Mouse (Mus musculus): ENCODE measurements around the gene Xpc.

DNA sequence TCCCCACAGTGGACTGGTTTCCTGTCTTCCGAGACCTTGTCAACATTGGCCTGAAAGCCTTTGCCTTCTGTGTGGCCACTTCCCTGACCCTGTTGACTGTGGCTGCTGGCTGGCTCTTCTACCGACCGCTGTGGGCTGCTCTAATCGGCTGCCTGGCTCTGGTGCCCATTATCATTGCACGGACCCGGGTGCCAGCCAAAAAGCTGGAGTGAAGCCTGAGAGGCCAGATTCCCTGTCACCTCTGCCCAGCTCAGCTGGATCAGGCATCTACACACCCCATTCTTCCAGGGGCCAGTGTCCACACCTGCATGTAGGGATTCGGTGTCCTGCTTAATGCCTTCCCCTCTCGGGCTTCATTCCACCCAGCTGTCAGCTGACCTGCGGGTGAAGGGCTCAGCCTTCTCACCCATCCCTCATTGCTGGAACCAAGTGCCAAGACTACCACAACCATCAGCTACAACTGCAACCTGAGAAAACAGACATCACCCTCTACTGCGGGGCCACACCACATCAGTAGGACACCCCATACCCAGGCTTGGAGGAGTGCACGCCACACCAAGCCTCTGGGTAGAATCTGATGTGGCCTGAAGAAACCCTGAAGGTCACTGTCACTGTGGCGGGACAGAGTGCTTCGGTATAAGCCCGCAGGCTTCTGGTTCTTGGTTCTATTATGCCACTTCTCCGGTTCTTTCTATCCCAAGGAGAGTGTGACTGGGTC lies 28.8 kb downstream of the Xpc start:
- no peak for TF ChIP-seq CTCF (conservative IDR thresholded peaks at IDR 0.05; ENCODE audit: insufficient read depth, insufficient read length, low read depth, low read length)
- TF ChIP-seq POLR2A (IDR thresholded peaks at IDR 0.05; ENCODE audit: low read depth, low read length), result no peak

All from kidney, adult 2 months (tissue).